Mouse (Mus musculus) liver, embryonic 14.5 days (tissue): Measurements from ENCODE around the gene Espn.

Experiments
- CTCF ChIP-seq: IDR thresholded peaks from 2 replicates; pipeline ENCODE4 v1.5.1; 2016; ENCODE audit warnings: antibody characterized with exemption, low read depth, control low read depth
- EP300 ChIP-seq: IDR thresholded peaks from 2 replicates; pipeline ENCODE4 v1.6.1; 2016; ENCODE audit warnings: antibody characterized with exemption, low read depth

DNA sequence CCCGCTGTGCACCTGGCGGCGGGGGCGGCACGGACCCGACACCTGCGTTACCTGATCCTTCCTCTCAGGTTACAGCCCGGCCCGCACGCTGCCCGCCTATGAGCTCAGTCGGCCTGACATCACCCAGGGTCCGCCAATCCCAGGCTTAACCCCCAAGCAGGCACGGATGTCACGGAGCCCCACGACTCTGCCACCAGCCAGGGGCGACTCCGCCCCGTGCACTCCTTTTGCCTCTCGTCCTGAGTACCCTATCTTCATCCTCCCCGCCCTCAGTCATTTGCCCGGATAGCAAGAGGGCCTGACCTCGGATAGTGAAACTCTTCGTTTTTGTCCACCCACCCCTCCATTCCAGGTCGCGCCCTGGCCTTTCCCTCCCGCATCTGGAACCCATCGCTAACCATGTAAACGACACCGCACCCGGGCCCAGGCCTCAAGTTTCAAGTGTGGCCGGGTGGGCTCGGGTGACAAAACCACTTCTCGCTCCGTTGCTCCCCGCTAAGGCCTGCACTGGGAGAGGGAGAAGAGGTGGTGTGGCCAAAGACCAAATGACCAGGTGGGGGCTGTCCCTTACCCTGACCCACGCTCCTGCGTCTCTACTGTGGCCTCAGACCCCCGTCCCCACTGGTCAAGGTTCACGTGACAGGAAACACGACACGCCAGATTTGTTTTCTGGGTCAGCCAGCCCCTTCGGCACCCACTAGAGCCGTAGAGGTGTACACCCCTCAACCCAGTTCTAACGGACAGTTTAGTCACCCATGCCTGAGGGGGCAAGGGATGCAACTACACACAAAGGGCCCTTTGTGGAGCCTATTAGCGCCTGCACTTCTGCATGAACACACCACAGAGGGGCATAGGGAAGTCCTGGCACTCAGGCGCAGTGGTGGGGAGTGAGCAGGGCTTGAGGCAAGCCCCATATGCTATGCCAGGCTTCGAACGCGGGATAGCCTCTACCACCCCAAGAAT lies 20.1 kb downstream of the Espn start:
- TF ChIP-seq CTCF (no peak), EP300 (no peak)
